Mouse (Mus musculus): ENCODE data around the gene Psg28.
A peak's percentile ranks its signal among the peaks of the same experiment; 100 is the strongest.
"Not testable (repeated sequence)": the region's sequence is repeated elsewhere in the genome, so short reads cannot be mapped to it uniquely, and the experiment has no call there.

Gene Psg28

DNA sequence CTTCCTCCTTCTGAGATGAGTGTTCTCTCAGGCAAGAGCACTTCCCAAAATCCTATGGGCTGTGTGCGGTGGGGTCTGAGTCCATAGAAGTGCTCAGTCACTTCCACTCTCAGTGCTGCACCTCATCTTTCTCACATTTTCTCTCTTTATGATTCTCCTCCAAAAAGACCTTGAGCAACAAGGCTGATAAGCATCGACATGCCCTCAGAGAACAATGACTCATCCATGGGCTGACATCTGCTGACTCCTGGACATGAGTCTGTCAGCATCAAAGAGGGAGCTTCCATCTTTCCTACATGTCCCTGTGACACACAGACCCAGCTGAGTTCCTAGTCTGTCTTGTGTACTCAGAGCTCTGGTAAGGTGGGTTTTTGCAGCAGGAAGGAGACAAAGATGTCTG, at the start of gene Psg28:
Psg28 (minus strand) TSS at position 101 of the 400 bp plus-strand sequence.
- DNase-seq (ENCODE audit: inconsistent age in 2 of 2, low spot score in 1 of 2): not testable (repeated sequence)

DNA sequence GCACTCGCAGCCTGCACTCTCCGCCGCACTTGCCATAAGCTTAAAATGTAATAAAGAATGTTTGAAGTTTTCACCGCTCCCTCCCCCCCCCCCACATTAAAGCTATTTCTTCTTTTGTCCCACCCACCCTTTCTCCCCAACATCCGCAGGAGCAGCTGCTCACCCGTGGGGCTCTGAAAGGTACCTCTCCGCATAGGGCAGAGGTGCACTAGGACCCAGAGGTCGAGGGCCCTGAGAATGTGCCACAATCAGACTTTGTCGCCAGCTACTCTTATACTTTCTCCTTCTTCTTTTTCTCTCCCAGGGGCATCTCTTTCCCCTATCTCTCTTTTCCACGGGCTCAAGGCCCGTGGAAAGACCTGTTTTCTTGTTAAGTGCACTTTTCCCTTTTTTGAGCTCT, 28.4 kb downstream of the Psg28 start:
- peak in 1 of 2 experiments; percentile 21 for DNase-seq (ENCODE audit: inconsistent age in 2 of 2, low spot score in 1 of 2)

DNA sequence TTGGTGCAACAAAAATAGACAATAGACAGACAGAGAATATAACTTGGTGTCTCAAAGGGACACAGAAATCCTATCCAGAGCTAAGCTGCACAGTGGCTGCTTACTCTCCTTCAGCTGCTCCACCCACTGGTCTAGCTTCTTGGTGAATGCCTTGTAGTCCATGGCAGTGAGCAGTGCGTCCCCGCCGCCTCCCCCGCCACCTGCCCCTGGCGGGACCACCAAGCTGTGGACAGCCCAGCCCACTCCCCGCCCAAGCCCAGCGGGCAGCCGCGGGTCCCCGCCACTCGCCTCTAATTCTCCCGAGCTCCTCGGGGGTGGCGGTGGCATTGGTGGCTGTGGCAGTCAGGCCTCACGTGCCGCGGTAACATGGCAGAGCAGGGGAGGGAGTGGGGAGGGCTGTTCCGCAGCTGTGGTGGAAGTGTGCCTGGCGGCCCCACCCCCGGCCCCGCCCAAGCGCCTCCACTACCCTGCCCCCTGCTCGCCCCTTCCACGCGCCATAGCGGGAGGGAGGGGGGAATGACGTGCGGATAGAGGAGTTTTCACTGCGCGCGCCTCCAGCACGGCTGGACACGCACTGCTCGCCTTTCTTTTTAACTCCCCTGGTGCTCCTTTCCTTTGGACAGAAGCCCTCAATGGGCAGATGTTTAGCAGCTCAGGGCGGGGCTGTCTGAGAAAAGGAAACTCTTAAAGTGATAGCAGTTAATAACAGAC, 29.2 kb downstream of the Psg28 start:
- peak; percentile 12 to 32 for DNase-seq (ENCODE audit: inconsistent age in 2 of 2, low spot score in 1 of 2)

DNA sequence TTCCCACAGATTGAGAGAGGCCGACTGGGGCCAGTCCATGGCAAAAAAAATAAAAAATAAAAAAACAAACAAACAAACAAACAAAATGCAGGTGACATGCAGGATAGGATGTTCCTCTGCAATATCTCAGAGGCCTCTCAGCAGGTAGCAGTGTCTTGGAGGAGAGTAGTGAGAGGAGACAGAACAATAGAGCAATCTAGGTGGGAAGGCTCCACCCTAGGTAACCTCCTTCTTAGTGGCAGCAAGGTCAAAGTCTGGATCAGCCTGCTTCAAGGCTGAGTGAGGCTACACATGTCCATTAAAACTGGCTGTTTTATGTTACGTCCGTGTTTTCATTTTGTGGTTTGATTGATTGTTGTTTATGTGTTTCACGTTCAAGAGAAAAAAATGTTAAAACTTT, 40.4 kb downstream of the Psg28 start:
- DNase-seq (ENCODE audit: inconsistent age in 2 of 2, low spot score in 1 of 2): not testable (repeated sequence)

DNA sequence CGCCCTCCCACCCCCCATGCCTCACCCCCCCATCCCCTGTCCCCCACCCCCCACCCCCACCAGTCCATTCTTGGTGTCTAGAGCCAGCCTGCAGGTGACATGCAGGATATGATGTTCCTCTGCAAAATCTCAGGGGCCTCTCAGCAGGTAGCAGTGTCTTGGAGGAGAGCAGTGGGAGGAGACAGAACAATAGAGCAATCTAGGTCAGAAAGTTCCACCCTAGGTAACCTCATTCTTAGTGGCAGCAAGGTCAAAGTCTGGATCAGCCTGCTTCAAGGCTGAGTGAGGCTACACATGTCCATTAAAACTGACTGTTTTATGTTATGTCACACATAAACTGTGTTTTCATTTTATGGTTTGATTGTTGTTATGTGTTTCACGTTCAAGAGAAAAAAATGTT, 53.5 kb downstream of the Psg28 start:
- DNase-seq (ENCODE audit: inconsistent age in 2 of 2, low spot score in 1 of 2): no peak
